Mouse (Mus musculus) testis, adult 2 months (tissue): ENCODE measurements at regions not wholly inside any gene's neighbourhood (a gene's known extent, or its start where the extent isn't known, plus 50 kb on each side); places are given as distances from the start of the nearest gene placed in this dataset.

Experiments
- CTCF ChIP-seq: fragments of 200-500 bp; IDR thresholded peaks from 2 replicates; pipeline ENCODE4 v1.5.1; 2012; ENCODE audit warnings: low read depth, mild to moderate bottlenecking, inconsistent platforms, low read length, moderate library complexity; ENCODE audit not compliant: control insufficient read depth, insufficient read depth, insufficient replicate concordance
- POLR2A ChIP-seq: fragments of 200-500 bp; IDR thresholded peaks from 2 replicates; pipeline ENCODE4 v1.6.1; 2012; ENCODE audit warnings: low read depth, mild to moderate bottlenecking, inconsistent platforms, low read length, moderate library complexity; ENCODE audit not compliant: control insufficient read depth

- TF ChIP-seq CTCF: no peak
- TF ChIP-seq POLR2A: no peak
These were observed 431.7 kb upstream of the Vrk2 start for GRCm38 (mm10) chr11:27025500-27025899.
